Mouse (Mus musculus) lung, adult 2 months (tissue): ENCODE results near the gene Lhx2. TPM values are rescaled to one million over a fixed set of nuclear protein-coding genes. Genes with fewer than 3 reads are reported as not detected.

Source experiments
- DNase-seq: peaks from one replicate; pipeline ENCODE4 v3.0.0; 2022
- H3K4me1 ChIP-seq: fragments of 200-500 bp; 2 replicates; pipeline ENCODE4 v1.6.1; 2011; ENCODE audit warnings: low read length; ENCODE audit not compliant: control insufficient read depth, insufficient read depth
- H3K4me3 ChIP-seq: fragments of 200-500 bp; replicated peaks from 2 replicates; pipeline ENCODE3; 2011; ENCODE audit warnings: low read depth, mild to moderate bottlenecking, control low read depth, low read length; ENCODE audit errors: extremely low read depth
- CTCF ChIP-seq: fragments of 200-500 bp; IDR thresholded peaks from 2 replicates; pipeline ENCODE4 v1.5.1; 2011; ENCODE audit warnings: mild to moderate bottlenecking, low read length, control low read depth; ENCODE audit not compliant: insufficient read depth
- POLR2A ChIP-seq: fragments of 200-500 bp; IDR thresholded peaks from 2 replicates; pipeline ENCODE4 v1.6.1; 2011; ENCODE audit warnings: low read depth, mild to moderate bottlenecking, control low read depth, low read length, borderline replicate concordance; ENCODE audit errors: extremely low read depth
- WGBS: fragments of 180-500 bp; shearing (Covaris S2); methylation state at CpG from one replicate; pipeline ENCODE4 v1.1.7; 2018; 5-methylcytosine and 5-hydroxymethylcytosine counted together
- polyA plus RNA-seq: library from polyadenylated mRNA; depleted of rRNA; stranded (reverse); fragments of >200 nt; gene quantifications from 2 replicates; pipeline ENCODE4 v1.2.3, GENCODE M21; 2012

Lhx2 gene
- polyA plus RNA-seq, 1 experiment = not detected

- WGBS = 40% methylated on average over 7 of the region's 7 CpGs
- no peak for TF ChIP-seq POLR2A
- no peaks in the 10 kb centered on the region for H3K4me1 ChIP-seq
- H3K4me3 ChIP-seq = no peak overlapping the region
- no peak for DNase-seq
These were observed 5.4 kb upstream of the Lhx2 start for GRCm38 (mm10) chr2:38333586-38334119.

GRCm38 (mm10) chr2:38336606-38337005 lies 2.5 kb upstream of the Lhx2 start:
- H3K4me1 ChIP-seq = peaks cover 2% of the 10 kb centered on the region
- H3K4me3 ChIP-seq = no peak overlapping the region
- WGBS = 12% methylated on average over 17 of the region's 17 CpGs
- DNase-seq = no peak
- TF ChIP-seq CTCF (no peak), POLR2A (no peak)

GRCm38 (mm10) chr2:38337091-38337640 lies 1.9 kb upstream of the Lhx2 start:
- TF ChIP-seq POLR2A = no peak
- no peak for TF ChIP-seq CTCF
- Histone ChIP-seq H3K4me1 (peaks cover 2% of the 10 kb centered on the region), H3K4me3 (no peak overlapping the region)
- 12% methylated on average over 6 of the region's 6 CpGs for WGBS
- no peak for DNase-seq

- no peak overlapping the region for H3K4me3 ChIP-seq
- TF ChIP-seq CTCF (no peak), POLR2A (no peak)
- H3K4me1 ChIP-seq = peaks cover 2% of the 10 kb centered on the region
- DNase-seq = no peak
- 50% methylated on average over 5 of the region's 5 CpGs for WGBS
These were observed 1.4 kb upstream of the Lhx2 start for GRCm38 (mm10) chr2:38337681-38338080.

- TF ChIP-seq CTCF = no peak
- TF ChIP-seq POLR2A = no peak
- no peak overlapping the region for H3K4me3 ChIP-seq
- no peak for DNase-seq
- peaks cover 2% of the 10 kb centered on the region for H3K4me1 ChIP-seq
- WGBS = 13% methylated on average over 5 of the region's 5 CpGs
These were observed 641 bp upstream of the Lhx2 start for GRCm38 (mm10) chr2:38338348-38338932.

- Histone ChIP-seq H3K4me1 (peaks cover 2% of the 10 kb centered on the region), H3K4me3 (no peak overlapping the region)
- DNase-seq = no peak
- TF ChIP-seq CTCF (no peak), POLR2A (no peak)
- 7% methylated on average over 9 of the region's 9 CpGs for WGBS
These were observed 987 bp downstream of the Lhx2 start for GRCm38 (mm10) chr2:38339910-38340625.

- WGBS = 6% methylated on average over 10 of the region's 10 CpGs
- H3K4me3 ChIP-seq = no peak overlapping the region
- TF ChIP-seq CTCF = no peak
- no peak for TF ChIP-seq POLR2A
- H3K4me1 ChIP-seq = peaks cover 2% of the 10 kb centered on the region
- DNase-seq = no peak
These were observed 1.6 kb downstream of the Lhx2 start for GRCm38 (mm10) chr2:38340626-38341200.

- peaks cover 5% of the 10 kb centered on the region for H3K4me1 ChIP-seq
- 30% methylated on average over 1 of the region's 1 CpGs for WGBS
- H3K4me3 ChIP-seq = no peak overlapping the region
- TF ChIP-seq CTCF (no peak), POLR2A (no peak)
- DNase-seq = no peak
These were observed 4.5 kb downstream of the Lhx2 start for GRCm38 (mm10) chr2:38343573-38343972.

GRCm38 (mm10) chr2:38344727-38345126 lies 5.6 kb downstream of the Lhx2 start:
- TF ChIP-seq POLR2A (no peak), CTCF (no peak)

GRCm38 (mm10) chr2:38346417-38346816 lies 7.3 kb downstream of the Lhx2 start:
- WGBS = 11% methylated on average over 6 of the region's 6 CpGs
- H3K4me3 ChIP-seq = no peak overlapping the region
- TF ChIP-seq CTCF (no peak), POLR2A (no peak)
- peaks cover 4% of the 10 kb centered on the region; the same call in 1 of the 2 replicates for H3K4me1 ChIP-seq
- no peak for DNase-seq

More at GRCm38 (mm10) chr2:38344727-38345126, 5.6 kb downstream of the Lhx2 start:
- peaks cover 4% of the 10 kb centered on the region for H3K4me1 ChIP-seq
- no peak for DNase-seq
- no peak overlapping the region for H3K4me3 ChIP-seq
